Mouse (Mus musculus) adrenal gland, postnatal 36 days (tissue): ENCODE data around the gene Lrrc3b. TPM values are rescaled to one million over a fixed set of nuclear protein-coding genes. Genes with fewer than 3 reads are reported as not detected.

Experiments
- DNase-seq, 2 experiments: peaks; one replicate each; pipeline ENCODE4 v3.0.0; 2021; ENCODE audit warnings: mixed read lengths in 1 of 2
- total RNA-seq, 2 experiments: library from RNA; stranded (reverse); gene quantifications; 2 replicates each; pipeline ENCODE4 v1.2.3; 2021

Gene Lrrc3b
- total RNA-seq, 2 experiments from 2014 or later = 7.7 to 9.6 TPM

DNA sequence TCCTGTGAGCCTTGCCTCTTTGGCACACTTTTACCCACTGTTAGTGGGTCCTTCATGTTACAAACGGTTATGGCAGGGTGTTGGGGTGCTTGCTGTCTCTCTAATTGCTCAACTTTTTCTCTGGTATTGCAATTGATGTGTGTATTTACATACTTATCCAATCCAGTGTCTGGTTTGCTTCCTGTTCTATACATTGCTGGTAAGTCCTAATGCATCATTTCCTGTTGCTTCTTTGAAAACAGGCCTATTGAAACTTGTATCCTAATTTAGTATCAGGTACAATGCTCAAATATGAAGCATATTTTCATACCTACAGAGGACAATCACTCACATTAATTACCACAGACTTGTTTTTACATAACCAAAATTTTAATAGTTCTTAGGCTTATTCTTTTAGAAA is 107.4 kb downstream of the Lrrc3b start:
- no peak for DNase-seq

DNA sequence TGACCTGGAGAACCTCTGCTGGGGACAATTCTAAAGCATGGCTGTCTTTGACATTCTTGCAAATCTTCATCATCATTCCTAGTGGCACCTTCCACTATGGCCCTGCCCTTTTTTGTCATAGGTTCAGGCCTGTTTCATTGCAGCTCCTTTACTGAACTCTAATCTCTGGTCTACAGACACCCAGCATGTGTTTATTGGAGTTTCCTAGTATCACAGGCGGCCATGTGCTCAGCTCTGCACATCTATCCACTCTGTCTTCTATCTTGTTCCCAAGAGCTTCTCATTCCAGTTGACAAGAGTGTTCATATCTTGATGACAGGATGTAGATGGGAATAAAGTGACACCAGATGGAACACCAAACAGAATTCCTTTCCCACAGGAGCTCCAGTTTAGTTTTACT is 108.6 kb downstream of the Lrrc3b start:
- no peak for DNase-seq

DNA sequence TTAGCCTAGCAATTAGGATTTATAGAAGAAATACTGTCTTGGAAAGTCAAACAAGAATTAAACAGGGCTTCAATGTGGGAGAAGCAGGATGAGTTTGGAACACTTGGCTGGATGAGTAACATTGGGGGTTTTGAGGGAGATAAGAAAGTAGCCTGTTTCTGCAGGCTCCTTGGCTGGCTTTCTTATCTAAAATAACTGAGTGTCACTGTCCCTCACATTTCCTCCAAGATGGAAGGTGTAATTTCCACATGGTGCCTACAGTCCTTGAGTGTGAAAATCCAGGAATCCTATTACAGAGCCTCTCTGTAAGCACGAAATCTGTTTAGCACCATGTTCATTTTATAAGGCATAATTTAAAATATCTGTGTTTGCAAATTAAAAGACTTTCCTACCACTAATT is 112.9 kb downstream of the Lrrc3b start:
- no peak for DNase-seq

DNA sequence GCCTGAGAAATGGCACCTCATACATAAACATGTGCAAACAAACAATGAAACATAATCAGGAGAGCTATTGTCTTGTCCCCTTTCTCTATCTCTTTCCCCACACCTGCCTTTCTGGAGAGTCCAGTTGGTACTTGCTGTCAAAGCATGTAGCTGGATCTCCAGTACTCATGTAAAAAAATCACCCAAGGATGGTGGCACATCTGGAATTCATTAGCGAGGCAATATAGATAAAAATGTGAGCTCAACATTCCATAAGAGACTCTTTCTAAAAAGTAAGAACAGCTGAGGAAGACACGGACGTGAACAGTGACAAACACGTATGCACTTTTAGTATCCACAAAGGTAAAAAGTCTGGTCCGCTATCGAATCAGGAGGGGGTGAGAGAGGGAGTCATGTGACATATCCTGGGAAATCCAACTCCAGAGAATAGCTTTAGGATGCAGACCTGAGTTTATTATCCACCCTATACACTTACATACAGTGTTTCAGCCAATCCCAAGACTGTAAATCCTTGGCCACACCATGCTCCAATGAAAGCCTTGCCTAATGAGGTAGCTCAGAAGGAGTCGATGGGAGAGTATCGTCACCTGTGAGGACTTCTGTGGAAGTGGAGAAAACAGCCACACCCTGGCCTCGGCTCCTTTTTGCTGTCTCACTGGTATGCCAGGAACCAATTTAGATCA is 116.2 kb downstream of the Lrrc3b start:
- DNase-seq = no peak

DNA sequence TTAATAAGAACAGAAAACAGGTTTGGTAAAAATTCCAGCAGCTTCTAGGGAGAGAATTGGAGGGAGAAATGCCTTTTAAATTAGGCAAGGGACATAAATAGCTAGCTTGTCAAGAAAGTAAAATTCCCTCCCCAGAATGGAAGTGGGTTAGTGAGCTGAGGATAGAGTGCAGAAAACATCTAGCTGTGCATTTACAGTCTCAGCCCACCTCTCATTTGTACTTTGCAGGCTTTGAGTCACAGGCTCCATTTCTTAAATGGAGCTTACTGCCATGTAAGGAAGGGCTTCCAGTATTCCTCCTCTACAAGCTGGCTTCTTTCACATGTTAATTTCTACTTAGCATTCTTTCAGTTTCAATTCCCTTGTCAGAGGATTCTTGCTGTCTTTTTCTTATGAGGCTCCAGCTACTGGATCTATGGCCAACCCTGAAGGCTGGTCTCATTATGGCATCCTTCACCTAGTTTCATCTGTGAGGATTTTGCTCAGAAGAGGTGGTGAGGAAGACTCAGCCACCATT is 119.3 kb downstream of the Lrrc3b start:
- no peak for DNase-seq

DNA sequence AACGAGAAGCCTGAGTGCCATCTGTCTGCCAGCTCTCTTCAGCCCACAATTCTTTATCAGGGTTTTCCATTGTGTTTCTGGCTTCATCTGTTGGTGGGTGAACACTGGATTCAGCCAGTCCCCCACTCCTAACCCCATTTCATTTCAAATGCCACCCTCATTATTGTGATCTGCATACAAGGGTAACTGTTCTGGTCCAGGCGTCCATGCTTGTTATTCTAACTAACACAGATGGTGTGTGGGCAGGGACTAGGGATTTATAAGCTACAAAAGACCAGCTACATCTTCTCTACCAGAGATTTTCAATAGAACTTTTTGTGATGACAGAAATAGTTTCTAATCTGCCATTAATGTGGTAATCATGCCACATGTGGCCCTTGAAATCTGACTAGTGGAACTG is 130.2 kb downstream of the Lrrc3b start:
- no peak for DNase-seq
